ENCODE assay signal across 28 mouse cellular contexts in the genomic region with DNA sequence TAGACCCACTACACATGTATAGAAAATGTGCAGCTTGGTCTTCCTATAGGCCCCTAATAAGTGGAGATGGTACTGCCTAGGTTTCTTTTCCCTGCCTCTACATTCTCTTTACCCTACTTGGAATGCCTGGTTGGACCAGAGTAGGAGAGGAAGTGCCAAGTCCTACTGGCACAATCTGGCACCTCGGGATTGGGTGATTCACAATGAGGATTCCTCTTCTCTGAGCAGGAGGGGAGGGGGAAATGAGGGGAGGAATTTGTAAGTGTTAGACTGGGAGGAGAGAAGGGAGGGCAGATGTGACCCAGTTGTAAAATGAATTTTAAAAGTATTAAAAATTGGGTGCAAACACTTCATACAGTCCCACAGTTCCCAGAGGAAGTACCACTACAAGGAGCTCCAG.
"Had no signal": no experiment of that assay in that cellular context is flagged by ENCODE, and none has a peak within 500 bp of the region (broad histone marks: within the 10 kb centered on the region; RNA-seq: fewer than 3 reads in every experiment).

No protein-coding gene starts in this region.

- H3K36me3 ChIP-seq: heart, embryonic 12.5 days; hindbrain, embryonic 10.5 days; hindbrain, embryonic 12.5 days; intestine, embryonic 15.5 days; limb, embryonic 10.5 days; limb, embryonic 12.5 days; liver, embryonic 13.5 days; liver, embryonic 15.5 days had no signal

- H3K4me1 ChIP-seq: heart, embryonic 12.5 days; hindbrain, embryonic 10.5 days; hindbrain, embryonic 12.5 days; intestine, embryonic 15.5 days; limb, embryonic 10.5 days; limb, embryonic 12.5 days; liver, embryonic 13.5 days; liver, embryonic 15.5 days had no signal

- DNase-seq: gastrocnemius, adult 2 months; gastrocnemius, postnatal 10 days; gastrocnemius, postnatal 25 days; heart, adult 2 months; heart, postnatal 10 days; heart, postnatal 4 days; kidney, adult 18-20 months; kidney, adult 8-10 months; kidney, postnatal 10 days; kidney, postnatal 25 days; kidney, postnatal 4 days; liver; liver, embryonic 13.5 days; liver, postnatal 0 days had no signal

- H3K9ac ChIP-seq: heart, embryonic 12.5 days; hindbrain, embryonic 12.5 days; hindbrain, embryonic 14.5 days; intestine, embryonic 15.5 days; limb, embryonic 12.5 days; liver, embryonic 13.5 days; liver, embryonic 15.5 days; liver, postnatal 0 days had no signal

- H3K27ac ChIP-seq: gastrocnemius, adult 2 months; heart, adult 2 months; hindbrain, embryonic 10.5 days; hindbrain, embryonic 12.5 days; hindbrain, embryonic 14.5 days; intestine, embryonic 15.5 days; layer of hippocampus, adult 2 months; left cerebral cortex, adult 2 months; limb, embryonic 10.5 days; limb, embryonic 12.5 days; liver, embryonic 13.5 days; liver, embryonic 15.5 days had no signal

- H3K4me2 ChIP-seq: heart, embryonic 12.5 days; hindbrain, embryonic 12.5 days; hindbrain, embryonic 14.5 days; intestine, embryonic 15.5 days; limb, embryonic 12.5 days; liver, embryonic 11.5 days; liver, embryonic 13.5 days; liver, embryonic 15.5 days had no signal

- H3K4me3 ChIP-seq: gastrocnemius, adult 2 months; heart, adult 2 months; heart, embryonic 12.5 days; hindbrain, embryonic 10.5 days; hindbrain, embryonic 12.5 days; intestine, embryonic 15.5 days; layer of hippocampus, adult 2 months; left cerebral cortex, adult 2 months; limb, embryonic 10.5 days; limb, embryonic 12.5 days; liver, embryonic 13.5 days; liver, embryonic 15.5 days had no signal

- ATAC-seq: hindbrain, embryonic 16.5 days; inflammation-experienced regulatory T-cells, adult 6 months; intestine, embryonic 15.5 days; intestine, postnatal 0 days; liver, postnatal 0 days had no signal

- H3K27me3 ChIP-seq: heart, embryonic 12.5 days; hindbrain, embryonic 12.5 days; intestine, embryonic 15.5 days; limb, embryonic 12.5 days; liver, embryonic 13.5 days; liver, embryonic 15.5 days had no signal

- H3K9me3 ChIP-seq: heart, embryonic 12.5 days; hindbrain, embryonic 10.5 days; hindbrain, embryonic 12.5 days; intestine, embryonic 15.5 days; limb, embryonic 10.5 days; limb, embryonic 12.5 days; liver, embryonic 13.5 days; liver, embryonic 15.5 days had no signal
